Mouse (Mus musculus): ENCODE results near the gene Gm20547. TPM values are rescaled to one million over a fixed set of nuclear protein-coding genes. Genes with fewer than 3 reads are reported as not detected.

Gm20547 gene
- polyA plus RNA-seq, 1 experiment from 2014 or later = not detected

GRCm38 (mm10) chr17:34899053-34899889 is 17.4 kb upstream of the Gm20547 start:
- peak overlapping the region; percentile 92 for H3K4me3 ChIP-seq (ENCODE audit: low read depth, low read length)
- H3K4me2 ChIP-seq (ENCODE audit: low read depth) = peak overlapping the region; percentile 90
- peak overlapping the region; percentile 95; the same call in 1 of the 2 replicates for H3K27ac ChIP-seq (ENCODE audit: low read depth, low read length)
- H3K9ac ChIP-seq (ENCODE audit: low read length) = peak overlapping the region; percentile 98
- peaks cover 16% of the 10 kb centered on the region for H3K4me1 ChIP-seq (ENCODE audit: control insufficient read depth, insufficient read depth, low read length)
- no peaks in the 10 kb centered on the region for H3K9me3 ChIP-seq (ENCODE audit: control insufficient read depth, low read length)
- no peak for ATAC-seq (ENCODE audit: insufficient read depth, low FRiP score, low TSS enrichment)
- 0% methylated on average over 31 of the region's 45 CpGs for WGBS
- no peaks in the 10 kb centered on the region for H3K27me3 ChIP-seq (ENCODE audit: control insufficient read depth, insufficient read depth, low read length)
- H3K36me3 ChIP-seq (ENCODE audit: control insufficient read depth, insufficient read depth, low read length) = peaks cover 14% of the 10 kb centered on the region
- peak; percentile 37 for DNase-seq (ENCODE audit: low spot score)

DNA sequence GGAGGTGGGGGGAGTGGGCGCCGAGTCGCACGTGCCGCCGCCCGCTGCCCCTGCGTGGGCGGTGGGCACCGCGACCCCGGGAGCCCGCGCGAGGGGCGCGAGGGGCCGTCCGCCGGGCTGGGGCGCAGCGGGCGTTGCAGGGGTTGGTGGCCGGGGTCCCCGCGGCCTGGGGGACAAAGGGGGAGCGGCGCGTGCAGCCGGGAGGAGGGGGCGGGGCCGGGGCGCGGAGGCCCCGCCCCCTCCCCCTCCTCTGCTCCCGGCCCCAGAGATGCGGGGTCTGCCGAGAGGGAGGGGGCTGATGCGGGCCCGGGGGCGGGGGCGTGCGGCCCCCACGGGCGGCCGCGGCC is 16.8 kb upstream of the Gm20547 start:
- no peaks in the 10 kb centered on the region for H3K27me3 ChIP-seq (ENCODE audit: control insufficient read depth, insufficient read depth, low read length)
- peak overlapping the region; percentile 98 for H3K9ac ChIP-seq (ENCODE audit: low read length)
- DNase-seq (ENCODE audit: low spot score) (peak; percentile 73), ATAC-seq (ENCODE audit: insufficient read depth, low FRiP score, low TSS enrichment) (0 out of 2 replicates have a peak, but pooled peaks have one; percentile 21)
- H3K4me1 ChIP-seq (ENCODE audit: control insufficient read depth, insufficient read depth, low read length) = peaks cover 16% of the 10 kb centered on the region
- 0% methylated on average over 5 of the region's 47 CpGs for WGBS
- peak overlapping the region; percentile 95 for H3K27ac ChIP-seq (ENCODE audit: low read depth, low read length)
- peak overlapping the region; percentile 92 for H3K4me3 ChIP-seq (ENCODE audit: low read depth, low read length)
- peak overlapping the region; percentile 90 for H3K4me2 ChIP-seq (ENCODE audit: low read depth)
- no peaks in the 10 kb centered on the region for H3K9me3 ChIP-seq (ENCODE audit: control insufficient read depth, low read length)
- H3K36me3 ChIP-seq (ENCODE audit: control insufficient read depth, insufficient read depth, low read length) = peaks cover 14% of the 10 kb centered on the region

- H3K4me3 ChIP-seq (ENCODE audit: low read depth, low read length) = peak within 1 kb of the TSS; percentile 92
- ATAC-seq (ENCODE audit: insufficient read depth, low FRiP score, low TSS enrichment) = peak; percentile 33
- H3K4me2 ChIP-seq (ENCODE audit: low read depth) = peak within 1 kb of the TSS; percentile 90
- H3K9me3 ChIP-seq (ENCODE audit: control insufficient read depth, low read length) = no peaks in the 10 kb centered on the region
- H3K27me3 ChIP-seq (ENCODE audit: control insufficient read depth, insufficient read depth, low read length) = no peaks in the 10 kb centered on the region
- H3K9ac ChIP-seq (ENCODE audit: low read length) = peak within 1 kb of the TSS; percentile 98
- peak within 1 kb of the TSS; percentile 95 for H3K27ac ChIP-seq (ENCODE audit: low read depth, low read length)
- under 1% methylated on average over 20 of the region's 44 CpGs for WGBS
- H3K36me3 ChIP-seq (ENCODE audit: control insufficient read depth, insufficient read depth, low read length) = peaks cover 10% of the 10 kb centered on the region
- peaks cover 17% of the 10 kb centered on the region for H3K4me1 ChIP-seq (ENCODE audit: control insufficient read depth, insufficient read depth, low read length)
- DNase-seq (ENCODE audit: low spot score) = peak; percentile 89
Measured at GRCm38 (mm10) chr17:34898160-34898586, 16.3 kb upstream of the Gm20547 start, which contains the start of the genes C2 and Ehmt2. C2 (minus strand) TSS chr17:34898265. Ehmt2 (plus strand) TSS chr17:34898469.

- 24% methylated on average over 10 of the region's 10 CpGs for WGBS
- H3K9ac ChIP-seq (ENCODE audit: low read length) = peak overlapping the region; percentile 98
- DNase-seq (ENCODE audit: low spot score) = no peak
Measured at GRCm38 (mm10) chr17:34897373-34898159, 15.7 kb upstream of the Gm20547 start.

DNA sequence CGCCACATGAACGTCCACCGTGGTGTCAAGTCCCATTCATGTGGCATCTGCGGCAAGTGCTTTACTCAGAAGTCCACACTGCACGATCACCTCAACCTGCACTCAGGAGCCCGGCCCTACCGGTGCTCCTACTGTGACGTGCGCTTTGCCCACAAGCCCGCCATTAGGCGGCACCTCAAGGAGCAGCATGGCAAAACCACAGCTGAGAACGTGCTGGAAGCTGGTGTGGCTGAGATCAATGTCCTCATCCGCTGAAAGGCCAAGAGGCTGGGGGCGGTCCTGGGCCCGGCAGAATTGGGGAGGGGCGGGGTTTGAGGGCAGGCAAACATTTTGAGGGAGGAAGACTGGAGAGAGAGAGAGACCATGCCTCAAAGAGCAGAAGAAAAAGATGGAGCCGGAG is 14.5 kb upstream of the Gm20547 start:
- Histone ChIP-seq H3K9ac (ENCODE audit: low read length) (no peak overlapping the region), H3K27me3 (ENCODE audit: control insufficient read depth, insufficient read depth, low read length) (no peaks in the 10 kb centered on the region), H3K9me3 (ENCODE audit: control insufficient read depth, low read length) (no peaks in the 10 kb centered on the region), H3K27ac (ENCODE audit: low read depth, low read length) (no peak overlapping the region), H3K4me3 (ENCODE audit: low read depth, low read length) (no peak overlapping the region), H3K4me2 (ENCODE audit: low read depth) (no peak overlapping the region), H3K36me3 (ENCODE audit: control insufficient read depth, insufficient read depth, low read length) (peaks cover 2% of the 10 kb centered on the region; the same call in 1 of the 2 replicates), H3K4me1 (ENCODE audit: control insufficient read depth, insufficient read depth, low read length) (peaks cover 17% of the 10 kb centered on the region)
- ATAC-seq (ENCODE audit: insufficient read depth, low FRiP score, low TSS enrichment) (no peak), DNase-seq (ENCODE audit: low spot score) (no peak)
- WGBS = 90% methylated on average over 17 of the region's 17 CpGs

More at GRCm38 (mm10) chr17:34897373-34898159, 15.7 kb upstream of the Gm20547 start:
- peak overlapping the region; percentile 92 for H3K4me3 ChIP-seq (ENCODE audit: low read depth, low read length)
- no peak for ATAC-seq (ENCODE audit: insufficient read depth, low FRiP score, low TSS enrichment)
- H3K36me3 ChIP-seq (ENCODE audit: control insufficient read depth, insufficient read depth, low read length) = peaks cover 4% of the 10 kb centered on the region; the same call in 1 of the 2 replicates
- H3K9me3 ChIP-seq (ENCODE audit: control insufficient read depth, low read length) = no peaks in the 10 kb centered on the region
- peak overlapping the region; percentile 90 for H3K4me2 ChIP-seq (ENCODE audit: low read depth)
- peaks cover 17% of the 10 kb centered on the region for H3K4me1 ChIP-seq (ENCODE audit: control insufficient read depth, insufficient read depth, low read length)
- peak overlapping the region; percentile 95 for H3K27ac ChIP-seq (ENCODE audit: low read depth, low read length)
- no peaks in the 10 kb centered on the region for H3K27me3 ChIP-seq (ENCODE audit: control insufficient read depth, insufficient read depth, low read length)

GRCm38 (mm10) chr17:34895724-34896123 is 13.9 kb upstream of the Gm20547 start:
- H3K4me1 ChIP-seq (ENCODE audit: control insufficient read depth, insufficient read depth, low read length) = peaks cover 17% of the 10 kb centered on the region
- no peak for DNase-seq (ENCODE audit: low spot score)
- no peak overlapping the region for H3K27ac ChIP-seq (ENCODE audit: low read depth, low read length)
- H3K36me3 ChIP-seq (ENCODE audit: control insufficient read depth, insufficient read depth, low read length) = no peaks in the 10 kb centered on the region
- ATAC-seq (ENCODE audit: insufficient read depth, low FRiP score, low TSS enrichment) = no peak
- H3K4me2 ChIP-seq (ENCODE audit: low read depth) = peak overlapping the region; percentile 72
- H3K4me3 ChIP-seq (ENCODE audit: low read depth, low read length) = peak overlapping the region; percentile 83
- 94% methylated on average over 15 of the region's 15 CpGs for WGBS
- no peaks in the 10 kb centered on the region for H3K27me3 ChIP-seq (ENCODE audit: control insufficient read depth, insufficient read depth, low read length)
- peak overlapping the region; percentile 84 for H3K9ac ChIP-seq (ENCODE audit: low read length)
- no peaks in the 10 kb centered on the region for H3K9me3 ChIP-seq (ENCODE audit: control insufficient read depth, low read length)

GRCm38 (mm10) chr17:34894801-34895530 is 13.1 kb upstream of the Gm20547 start:
- peak overlapping the region; percentile 72 for H3K4me2 ChIP-seq (ENCODE audit: low read depth)
- peak overlapping the region; percentile 80 for H3K27ac ChIP-seq (ENCODE audit: low read depth, low read length)
- DNase-seq (ENCODE audit: low spot score) = peak; percentile 45
- peak; percentile 18 for ATAC-seq (ENCODE audit: insufficient read depth, low FRiP score, low TSS enrichment)
- H3K4me3 ChIP-seq (ENCODE audit: low read depth, low read length) = peak overlapping the region; percentile 83
- H3K9ac ChIP-seq (ENCODE audit: low read length) = peak overlapping the region; percentile 84
- H3K4me1 ChIP-seq (ENCODE audit: control insufficient read depth, insufficient read depth, low read length) = peaks cover 15% of the 10 kb centered on the region
- H3K27me3 ChIP-seq (ENCODE audit: control insufficient read depth, insufficient read depth, low read length) = no peaks in the 10 kb centered on the region
- 12% methylated on average over 36 of the region's 51 CpGs for WGBS
- no peaks in the 10 kb centered on the region for H3K9me3 ChIP-seq (ENCODE audit: control insufficient read depth, low read length)
- no peaks in the 10 kb centered on the region for H3K36me3 ChIP-seq (ENCODE audit: control insufficient read depth, insufficient read depth, low read length)

- H3K27ac ChIP-seq (ENCODE audit: low read depth, low read length) = peak overlapping the region; percentile 80
- H3K36me3 ChIP-seq (ENCODE audit: control insufficient read depth, insufficient read depth, low read length) = no peaks in the 10 kb centered on the region
- WGBS = under 1% methylated on average over 46 of the region's 51 CpGs
- H3K4me1 ChIP-seq (ENCODE audit: control insufficient read depth, insufficient read depth, low read length) = peaks cover 14% of the 10 kb centered on the region
- ATAC-seq (ENCODE audit: insufficient read depth, low FRiP score, low TSS enrichment) (peak; percentile 81), DNase-seq (ENCODE audit: low spot score) (peak; percentile 96)
- H3K9ac ChIP-seq (ENCODE audit: low read length) = peak overlapping the region; percentile 84
- peak overlapping the region; percentile 72 for H3K4me2 ChIP-seq (ENCODE audit: low read depth)
- H3K4me3 ChIP-seq (ENCODE audit: low read depth, low read length) = peak overlapping the region; percentile 83
- H3K27me3 ChIP-seq (ENCODE audit: control insufficient read depth, insufficient read depth, low read length) = no peaks in the 10 kb centered on the region
- H3K9me3 ChIP-seq (ENCODE audit: control insufficient read depth, low read length) = no peaks in the 10 kb centered on the region
Measured at GRCm38 (mm10) chr17:34894074-34894597, 12.3 kb upstream of the Gm20547 start.
